Mouse (Mus musculus): ENCODE data around the gene Cwc27. TPM values are rescaled to one million over a fixed set of nuclear protein-coding genes. Genes with fewer than 3 reads are reported as not detected.

Cwc27 gene
- polyA plus RNA-seq, 1 experiment from 2014 or later: 30.7 TPM

DNA sequence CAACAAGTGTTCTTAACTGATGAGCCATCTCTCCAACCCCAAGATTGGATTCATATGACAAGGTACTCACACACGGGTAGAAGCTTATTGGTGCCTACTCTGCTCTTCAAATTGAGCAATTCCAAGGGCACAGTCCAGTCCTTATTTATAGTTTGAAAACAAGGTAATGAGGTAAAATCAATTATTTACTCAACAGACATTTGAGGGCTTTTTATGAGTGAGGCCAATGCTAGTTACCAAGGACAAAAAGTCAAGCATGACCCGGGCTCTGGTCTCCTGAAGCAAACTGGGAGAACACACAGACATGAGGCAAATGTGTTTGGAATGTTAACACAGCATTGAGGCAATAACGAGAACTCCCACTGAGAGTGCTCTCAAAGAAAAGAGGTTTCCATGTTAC, 178.0 kb downstream of the Cwc27 start:
- Histone ChIP-seq H3K27ac (ENCODE audit: low read depth, low read length) (no peak overlapping the region), H3K4me3 (ENCODE audit: low read depth, low read length) (no peak overlapping the region), H3K4me2 (no peak overlapping the region), H3K9ac (ENCODE audit: low read length) (no peak overlapping the region), H3K27me3 (ENCODE audit: control insufficient read depth, insufficient read depth, low read length) (no peaks in the 10 kb centered on the region), H3K4me1 (ENCODE audit: control insufficient read depth, insufficient read depth, low read length) (no peaks in the 10 kb centered on the region), H3K9me3 (ENCODE audit: control insufficient read depth, low read length) (no peaks in the 10 kb centered on the region), H3K36me3 (ENCODE audit: control insufficient read depth, insufficient read depth, low read length) (no peaks in the 10 kb centered on the region)
- ATAC-seq (ENCODE audit: low FRiP score) (no peak), DNase-seq (ENCODE audit: low spot score, missing footprints) (no peak)
- WGBS: 90% methylated on average over 3 of the region's 3 CpGs

DNA sequence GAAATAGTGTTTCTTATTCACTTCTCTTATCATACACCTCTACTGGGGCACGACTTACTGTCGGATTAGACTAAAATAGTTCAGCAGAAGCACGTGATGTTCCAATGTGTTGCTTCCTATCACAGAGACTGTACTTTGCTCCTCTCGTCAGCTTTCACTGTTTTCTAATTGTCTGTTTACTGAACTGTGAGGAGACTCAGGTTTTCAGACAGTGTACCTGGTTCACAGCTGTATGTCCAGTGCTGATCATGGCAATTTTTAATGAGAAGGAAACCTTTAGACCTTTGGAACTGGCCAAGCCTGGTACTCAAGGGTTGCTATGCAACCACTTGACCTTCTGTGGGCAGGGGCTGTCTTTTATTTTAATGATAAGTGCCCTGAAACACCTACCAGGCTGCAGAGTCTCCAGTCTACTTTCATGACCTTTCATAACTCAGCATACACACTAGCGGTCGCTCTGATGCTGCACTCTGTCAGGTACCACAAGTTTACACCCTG, 180.9 kb downstream of the Cwc27 start:
- WGBS: 91% methylated on average over 6 of the region's 6 CpGs
- no peaks in the 10 kb centered on the region for H3K36me3 ChIP-seq (ENCODE audit: control insufficient read depth, insufficient read depth, low read length)
- H3K4me3 ChIP-seq (ENCODE audit: low read depth, low read length): no peak overlapping the region
- no peaks in the 10 kb centered on the region for H3K4me1 ChIP-seq (ENCODE audit: control insufficient read depth, insufficient read depth, low read length)
- no peak overlapping the region for H3K4me2 ChIP-seq
- ATAC-seq (ENCODE audit: low FRiP score) (no peak), DNase-seq (ENCODE audit: low spot score, missing footprints) (no peak)
- H3K9me3 ChIP-seq (ENCODE audit: control insufficient read depth, low read length): no peaks in the 10 kb centered on the region
- H3K27me3 ChIP-seq (ENCODE audit: control insufficient read depth, insufficient read depth, low read length): no peaks in the 10 kb centered on the region
- H3K9ac ChIP-seq (ENCODE audit: low read length): no peak overlapping the region
- no peak overlapping the region for H3K27ac ChIP-seq (ENCODE audit: low read depth, low read length)

DNA sequence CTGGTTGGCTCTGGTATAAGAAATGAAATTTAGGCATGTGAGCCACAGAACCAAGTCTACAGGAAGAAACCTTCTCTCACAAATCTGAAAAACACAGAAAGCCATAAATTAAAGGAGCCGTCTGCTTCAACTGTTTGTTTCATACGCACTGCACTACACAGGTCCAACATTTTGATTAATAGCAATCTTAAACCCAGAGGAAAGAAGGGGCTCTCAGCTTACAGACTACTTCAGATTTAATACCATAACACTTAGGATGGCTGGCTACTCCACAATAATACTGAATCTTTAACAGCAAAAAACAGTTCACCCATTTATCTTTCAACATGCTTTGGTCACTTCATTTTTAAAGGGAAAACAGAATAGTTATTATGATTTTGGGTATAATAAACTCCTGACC, 182.2 kb downstream of the Cwc27 start:
- 90% methylated on average over 2 of the region's 2 CpGs for WGBS
- Histone ChIP-seq H3K27ac (ENCODE audit: low read depth, low read length) (no peak overlapping the region), H3K4me3 (ENCODE audit: low read depth, low read length) (no peak overlapping the region), H3K4me1 (ENCODE audit: control insufficient read depth, insufficient read depth, low read length) (no peaks in the 10 kb centered on the region), H3K27me3 (ENCODE audit: control insufficient read depth, insufficient read depth, low read length) (no peaks in the 10 kb centered on the region), H3K9ac (ENCODE audit: low read length) (no peak overlapping the region), H3K9me3 (ENCODE audit: control insufficient read depth, low read length) (no peaks in the 10 kb centered on the region), H3K36me3 (ENCODE audit: control insufficient read depth, insufficient read depth, low read length) (no peaks in the 10 kb centered on the region), H3K4me2 (no peak overlapping the region)
- DNase-seq (ENCODE audit: low spot score, missing footprints): no peak
- no peak for ATAC-seq (ENCODE audit: low FRiP score)

DNA sequence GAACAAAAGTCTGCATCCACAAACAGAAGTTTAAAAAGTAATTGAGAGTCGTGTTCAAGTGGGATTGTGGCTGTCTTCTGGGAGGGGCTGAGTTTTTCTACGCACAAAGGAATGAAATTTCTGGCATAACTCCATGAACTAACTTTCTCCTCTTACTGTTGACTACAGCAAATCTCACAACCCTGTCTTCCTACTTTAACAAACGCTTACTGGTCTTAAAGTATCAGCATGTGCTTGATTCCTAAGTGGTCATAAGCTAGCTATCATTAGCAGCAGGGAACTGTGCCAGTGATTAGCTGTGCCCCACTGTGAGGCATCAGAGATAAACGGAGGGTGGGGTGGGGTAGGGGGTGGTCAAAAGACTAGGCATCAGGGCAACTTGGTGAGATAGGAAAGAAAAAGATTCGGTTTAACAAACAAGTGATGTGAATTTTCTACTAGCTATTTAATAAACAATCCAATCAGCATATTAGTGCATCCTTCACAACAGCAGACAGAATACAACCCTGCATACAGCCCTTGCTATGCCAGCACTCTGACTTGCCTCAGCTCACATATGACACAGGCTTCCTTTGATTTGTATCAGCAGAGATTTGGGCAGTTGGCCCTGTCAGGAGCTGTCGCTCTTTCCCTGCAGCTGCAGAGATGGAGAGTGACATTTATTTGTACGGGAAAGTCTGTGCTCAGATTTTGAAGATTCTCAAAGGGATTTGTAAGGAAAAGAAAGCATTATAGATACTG, 184.3 kb downstream of the Cwc27 start:
- no peak for ATAC-seq (ENCODE audit: low FRiP score)
- no peak overlapping the region for H3K9ac ChIP-seq (ENCODE audit: low read length)
- H3K27ac ChIP-seq (ENCODE audit: low read depth, low read length): no peak overlapping the region
- H3K4me2 ChIP-seq: no peak overlapping the region
- WGBS: 63% methylated on average over 7 of the region's 7 CpGs
- no peak overlapping the region for H3K4me3 ChIP-seq (ENCODE audit: low read depth, low read length)
- H3K4me1 ChIP-seq (ENCODE audit: control insufficient read depth, insufficient read depth, low read length): no peaks in the 10 kb centered on the region
- no peak for DNase-seq (ENCODE audit: low spot score, missing footprints)
- H3K9me3 ChIP-seq (ENCODE audit: control insufficient read depth, low read length): no peaks in the 10 kb centered on the region
- H3K27me3 ChIP-seq (ENCODE audit: control insufficient read depth, insufficient read depth, low read length): no peaks in the 10 kb centered on the region
- H3K36me3 ChIP-seq (ENCODE audit: control insufficient read depth, insufficient read depth, low read length): no peaks in the 10 kb centered on the region

DNA sequence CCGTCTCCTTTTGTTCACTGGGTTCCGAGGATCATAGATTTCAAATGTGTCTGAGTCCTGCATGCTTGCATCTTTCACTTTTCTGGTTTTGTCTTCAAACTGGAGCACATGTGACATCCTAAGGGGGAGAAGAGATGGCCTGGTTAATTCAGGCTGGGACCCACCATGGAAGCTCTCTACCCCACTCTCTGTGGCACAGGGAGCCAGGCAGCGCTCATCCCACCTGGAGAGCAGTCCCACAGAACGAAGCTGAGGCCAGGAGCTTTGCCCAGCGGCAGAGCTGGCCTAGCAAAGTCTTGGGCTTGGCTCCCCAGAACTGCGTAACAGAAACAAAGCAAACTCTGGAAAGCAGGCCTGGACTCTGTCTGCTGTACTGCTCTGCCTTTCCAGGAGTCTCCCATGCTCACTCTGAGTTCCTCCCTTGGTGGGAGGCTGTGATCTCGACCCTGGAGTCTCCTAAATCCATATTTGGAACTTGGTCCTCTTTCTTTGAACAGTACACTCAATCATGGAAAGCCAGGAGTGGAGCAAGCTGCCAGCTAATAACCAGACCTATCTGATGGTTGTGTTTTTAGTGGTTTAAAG, 185.2 kb downstream of the Cwc27 start:
- Histone ChIP-seq H3K36me3 (ENCODE audit: control insufficient read depth, insufficient read depth, low read length) (no peaks in the 10 kb centered on the region), H3K4me1 (ENCODE audit: control insufficient read depth, insufficient read depth, low read length) (no peaks in the 10 kb centered on the region; the same call in 1 of the 2 replicates), H3K9me3 (ENCODE audit: control insufficient read depth, low read length) (no peaks in the 10 kb centered on the region), H3K9ac (ENCODE audit: low read length) (no peak overlapping the region), H3K27me3 (ENCODE audit: control insufficient read depth, insufficient read depth, low read length) (no peaks in the 10 kb centered on the region), H3K4me3 (ENCODE audit: low read depth, low read length) (no peak overlapping the region), H3K27ac (ENCODE audit: low read depth, low read length) (no peak overlapping the region), H3K4me2 (no peak overlapping the region)
- WGBS: 71% methylated on average over 7 of the region's 7 CpGs
- no peak for DNase-seq (ENCODE audit: low spot score, missing footprints)
- no peak for ATAC-seq (ENCODE audit: low FRiP score)

DNA sequence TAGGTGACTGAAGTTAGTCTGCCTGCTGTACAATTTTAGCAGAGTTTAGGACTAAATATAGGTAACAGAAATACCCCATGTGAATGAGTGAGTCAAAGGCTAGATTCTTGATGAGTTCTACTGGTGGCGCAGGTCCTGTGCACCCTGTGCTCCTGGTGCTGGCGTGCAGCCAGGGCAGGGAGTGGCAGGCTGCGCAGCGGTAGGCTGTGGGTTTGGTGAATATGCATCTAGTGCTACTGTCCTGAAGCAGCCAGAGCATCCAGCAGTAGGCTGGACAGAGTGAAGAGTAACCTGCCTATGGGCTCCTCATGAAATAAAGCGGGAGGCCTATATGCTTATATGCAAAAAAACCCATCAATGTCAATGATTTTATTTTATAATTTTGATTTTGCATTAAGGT, 186.1 kb downstream of the Cwc27 start:
- Histone ChIP-seq H3K4me2 (no peak overlapping the region), H3K27ac (ENCODE audit: low read depth, low read length) (no peak overlapping the region), H3K4me3 (ENCODE audit: low read depth, low read length) (no peak overlapping the region), H3K27me3 (ENCODE audit: control insufficient read depth, insufficient read depth, low read length) (no peaks in the 10 kb centered on the region), H3K9me3 (ENCODE audit: control insufficient read depth, low read length) (no peaks in the 10 kb centered on the region), H3K4me1 (ENCODE audit: control insufficient read depth, insufficient read depth, low read length) (no peaks in the 10 kb centered on the region; the same call in 1 of the 2 replicates), H3K36me3 (ENCODE audit: control insufficient read depth, insufficient read depth, low read length) (no peaks in the 10 kb centered on the region), H3K9ac (ENCODE audit: low read length) (no peak overlapping the region)
- DNase-seq (ENCODE audit: low spot score, missing footprints) (no peak), ATAC-seq (ENCODE audit: low FRiP score) (no peak)
- 98% methylated on average over 5 of the region's 5 CpGs for WGBS

DNA sequence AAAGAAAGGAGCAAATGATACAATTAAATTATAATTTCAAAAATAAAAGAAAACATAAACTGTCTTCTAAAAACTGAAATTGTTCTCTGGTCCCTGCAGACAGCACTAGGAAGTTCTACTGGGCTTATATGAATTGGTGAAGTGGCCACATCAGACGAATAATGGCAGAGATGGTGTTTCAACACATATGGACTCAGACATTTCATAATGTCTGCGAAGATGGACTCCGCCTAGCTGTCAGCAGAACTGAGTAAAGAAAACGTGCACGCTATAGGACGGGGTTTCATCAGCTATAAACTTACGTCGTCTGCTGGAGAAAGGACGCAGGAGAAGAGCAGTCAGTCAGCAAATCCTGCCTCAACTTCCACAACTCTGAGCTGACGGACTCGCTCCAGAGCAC, 187.3 kb downstream of the Cwc27 start:
- H3K36me3 ChIP-seq (ENCODE audit: control insufficient read depth, insufficient read depth, low read length): no peaks in the 10 kb centered on the region
- H3K4me2 ChIP-seq: no peak overlapping the region
- DNase-seq (ENCODE audit: low spot score, missing footprints): no peak
- no peaks in the 10 kb centered on the region for H3K27me3 ChIP-seq (ENCODE audit: control insufficient read depth, insufficient read depth, low read length)
- H3K9me3 ChIP-seq (ENCODE audit: control insufficient read depth, low read length): no peaks in the 10 kb centered on the region
- H3K4me1 ChIP-seq (ENCODE audit: control insufficient read depth, insufficient read depth, low read length): no peaks in the 10 kb centered on the region; the same call in 1 of the 2 replicates
- no peak overlapping the region for H3K27ac ChIP-seq (ENCODE audit: low read depth, low read length)
- 96% methylated on average over 11 of the region's 11 CpGs for WGBS
- H3K9ac ChIP-seq (ENCODE audit: low read length): no peak overlapping the region
- H3K4me3 ChIP-seq (ENCODE audit: low read depth, low read length): no peak overlapping the region
- no peak for ATAC-seq (ENCODE audit: low FRiP score)

DNA sequence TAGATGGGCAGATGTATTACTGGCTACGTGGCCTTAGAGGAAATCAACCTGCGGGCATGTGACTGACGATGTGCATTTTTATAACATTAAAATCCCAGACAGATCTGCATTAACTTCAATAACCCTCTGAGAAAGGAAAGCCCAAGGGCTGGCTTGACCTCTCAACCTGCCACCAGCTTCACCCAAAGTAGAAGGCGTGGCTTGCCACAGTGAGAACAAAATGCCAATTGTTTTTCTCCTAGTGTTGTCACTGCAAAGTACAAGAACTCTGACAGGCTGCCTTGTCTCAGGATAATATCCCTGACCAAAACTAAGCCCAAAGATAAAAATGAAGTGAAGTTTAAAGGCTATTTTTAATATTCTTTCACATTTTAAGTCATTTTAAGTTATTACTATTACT, 188.9 kb downstream of the Cwc27 start:
- ATAC-seq (ENCODE audit: low FRiP score) (peak; percentile 50; the same call in 1 of the 2 replicates), DNase-seq (ENCODE audit: low spot score, missing footprints) (no peak)
- Histone ChIP-seq H3K27ac (ENCODE audit: low read depth, low read length) (no peak overlapping the region), H3K36me3 (ENCODE audit: control insufficient read depth, insufficient read depth, low read length) (no peaks in the 10 kb centered on the region), H3K4me2 (no peak overlapping the region), H3K9ac (ENCODE audit: low read length) (no peak overlapping the region), H3K4me1 (ENCODE audit: control insufficient read depth, insufficient read depth, low read length) (no peaks in the 10 kb centered on the region; the same call in 1 of the 2 replicates), H3K4me3 (ENCODE audit: low read depth, low read length) (no peak overlapping the region), H3K9me3 (ENCODE audit: control insufficient read depth, low read length) (no peaks in the 10 kb centered on the region), H3K27me3 (ENCODE audit: control insufficient read depth, insufficient read depth, low read length) (no peaks in the 10 kb centered on the region)
- WGBS: 56% methylated on average over 4 of the region's 4 CpGs

DNA sequence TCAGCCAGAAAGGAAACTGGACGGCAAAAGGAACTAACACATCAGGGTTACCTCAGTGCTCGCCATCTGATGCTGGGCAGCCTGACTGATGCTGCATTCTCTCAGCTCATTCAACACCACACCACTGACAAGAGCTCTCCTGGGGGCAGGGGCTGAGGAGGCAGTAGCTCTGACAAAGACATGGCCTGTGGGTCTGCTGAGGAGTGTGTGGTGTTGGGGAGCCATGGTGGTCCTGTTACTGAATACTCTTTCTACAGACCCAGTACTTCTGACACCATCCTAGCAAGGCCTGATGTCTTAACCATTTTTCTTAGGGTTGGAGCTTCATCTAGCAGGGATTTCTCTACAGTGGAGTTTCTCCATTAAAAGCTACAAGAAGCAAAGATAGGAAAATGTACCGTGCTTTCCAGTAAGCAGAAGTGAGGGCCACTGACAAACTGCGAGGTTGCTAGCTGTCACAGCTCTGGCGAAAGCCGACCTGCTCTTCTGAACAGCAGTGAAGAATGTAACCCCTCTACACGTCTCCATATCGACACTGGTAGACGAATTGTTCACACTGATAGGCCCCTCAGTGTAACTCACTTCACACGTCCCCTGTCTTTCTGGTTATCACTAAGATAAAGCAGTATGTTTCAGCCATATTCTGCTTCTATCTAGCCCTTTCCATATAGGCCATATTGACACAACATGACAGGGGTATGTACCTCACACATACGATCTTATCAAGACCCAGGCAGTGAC, 189.6 kb downstream of the Cwc27 start:
- DNase-seq (ENCODE audit: low spot score, missing footprints): no peak

More for the DNA sequence above, 189.6 kb downstream of the Cwc27 start:
- 83% methylated on average over 11 of the region's 11 CpGs for WGBS
- Histone ChIP-seq H3K27ac (ENCODE audit: low read depth, low read length) (no peak overlapping the region), H3K9me3 (ENCODE audit: control insufficient read depth, low read length) (no peaks in the 10 kb centered on the region), H3K9ac (ENCODE audit: low read length) (no peak overlapping the region), H3K4me1 (ENCODE audit: control insufficient read depth, insufficient read depth, low read length) (no peaks in the 10 kb centered on the region; the same call in 1 of the 2 replicates), H3K4me3 (ENCODE audit: low read depth, low read length) (no peak overlapping the region), H3K36me3 (ENCODE audit: control insufficient read depth, insufficient read depth, low read length) (no peaks in the 10 kb centered on the region), H3K27me3 (ENCODE audit: control insufficient read depth, insufficient read depth, low read length) (no peaks in the 10 kb centered on the region), H3K4me2 (no peak overlapping the region)
- ATAC-seq (ENCODE audit: low FRiP score): 0 out of 2 replicates have a peak, but pooled peaks have one; percentile 47
